Mouse (Mus musculus): ENCODE measurements around the gene Tbc1d9.
"Not testable (repeated sequence)": the region's sequence is repeated elsewhere in the genome, so short reads cannot be mapped to it uniquely, and the experiment has no call there.

GRCm38 (mm10) chr8:83315084-83315483, 149.9 kb downstream of the Tbc1d9 start:
- not testable (repeated sequence) for TF ChIP-seq POLR2A (IDR thresholded peaks at IDR 0.05; ENCODE audit: borderline replicate concordance, insufficient read depth, low read length); CTCF (IDR thresholded peaks at IDR 0.05; ENCODE audit: borderline replicate concordance, insufficient read depth, low read depth, low read length)

All from cerebellum, adult 2 months (tissue).